Mouse (Mus musculus) embryo, embryonic 11 days (tissue): ENCODE data around the gene Atf7.
"Not testable (repeated sequence)": the region's sequence is repeated elsewhere in the genome, so short reads cannot be mapped to it uniquely, and the experiment has no call there.

ENCODE experiments used
- DNase-seq: peaks from one replicate; pipeline ENCODE4 v3.0.0-alpha.2; 2015

The Atf7 gene

DNA sequence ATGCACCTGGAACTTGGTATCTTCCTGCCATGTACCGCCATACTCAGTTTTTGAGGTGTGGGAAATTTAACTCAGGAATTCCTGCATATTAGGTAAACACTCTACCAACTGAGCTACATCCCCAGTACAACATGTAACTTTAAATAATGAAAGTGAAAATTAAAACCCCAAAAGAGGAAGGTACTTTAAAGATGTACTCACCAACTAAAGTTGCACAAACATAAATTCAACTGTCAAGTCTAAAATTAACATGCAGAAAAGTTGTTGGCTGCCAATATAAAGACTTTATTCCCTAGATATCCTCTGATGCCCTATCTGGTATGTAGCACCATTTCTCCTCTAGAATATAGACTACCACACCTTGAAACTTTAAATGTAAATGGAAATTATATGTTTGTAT, 7.6 kb downstream of the Atf7 start:
- DNase-seq: no peak

DNA sequence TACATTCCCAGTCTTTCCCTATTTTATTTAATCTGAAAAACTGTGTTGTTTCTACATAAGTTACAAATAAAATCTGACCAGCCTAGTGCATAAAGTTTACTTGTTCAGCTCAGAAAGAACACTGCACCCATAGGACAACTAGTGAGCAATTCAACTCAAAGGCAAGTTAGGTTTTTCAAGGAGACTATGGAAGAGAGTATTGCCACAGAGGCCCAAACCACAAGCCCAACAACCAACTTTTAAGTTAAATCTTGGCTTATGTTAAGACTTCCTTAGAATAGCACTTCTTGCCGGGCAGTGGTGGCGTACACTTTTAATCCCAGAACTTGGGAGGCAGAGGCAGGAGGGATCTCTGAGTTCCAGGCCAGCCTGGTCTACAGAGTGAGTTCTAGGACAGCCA, 9.1 kb downstream of the Atf7 start:
- DNase-seq: no peak

DNA sequence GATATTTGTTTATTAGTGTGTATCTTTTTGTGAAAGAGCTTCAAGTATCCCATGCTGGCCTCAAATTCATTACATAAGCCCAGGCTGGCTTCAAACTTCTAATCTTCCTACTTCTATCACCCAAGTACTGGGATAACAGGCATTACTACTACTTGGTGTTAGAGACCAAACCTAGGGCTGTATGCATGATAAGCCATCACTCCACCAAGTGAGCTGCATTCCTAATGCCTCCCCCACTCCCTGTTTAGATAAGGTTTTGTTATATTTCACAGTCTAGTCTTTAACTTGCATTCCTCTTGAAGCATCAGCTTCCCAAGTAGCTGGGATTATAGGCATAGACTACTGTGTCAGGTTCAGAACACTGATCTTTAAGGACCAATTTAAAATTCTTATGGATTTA, 11.0 kb downstream of the Atf7 start:
- no peak for DNase-seq

DNA sequence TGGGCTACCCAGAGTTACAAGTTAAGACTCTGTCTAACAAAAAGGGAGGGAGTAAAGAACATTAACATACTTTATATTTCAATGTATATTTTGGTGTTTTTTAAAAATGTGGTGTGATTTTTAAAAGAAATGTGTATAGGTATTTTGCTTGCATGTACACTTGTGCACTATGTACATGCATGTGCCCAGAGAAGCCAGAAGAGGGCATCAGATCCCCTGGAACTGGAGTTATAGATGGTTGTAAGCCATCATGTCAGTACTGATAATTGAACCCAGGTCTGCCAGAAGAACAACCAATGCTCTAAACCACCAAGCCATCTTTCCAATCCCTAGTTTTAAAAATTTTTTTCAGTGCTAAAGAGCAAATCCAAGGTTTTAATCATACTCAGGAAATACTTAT, 12.3 kb downstream of the Atf7 start:
- DNase-seq: no peak

DNA sequence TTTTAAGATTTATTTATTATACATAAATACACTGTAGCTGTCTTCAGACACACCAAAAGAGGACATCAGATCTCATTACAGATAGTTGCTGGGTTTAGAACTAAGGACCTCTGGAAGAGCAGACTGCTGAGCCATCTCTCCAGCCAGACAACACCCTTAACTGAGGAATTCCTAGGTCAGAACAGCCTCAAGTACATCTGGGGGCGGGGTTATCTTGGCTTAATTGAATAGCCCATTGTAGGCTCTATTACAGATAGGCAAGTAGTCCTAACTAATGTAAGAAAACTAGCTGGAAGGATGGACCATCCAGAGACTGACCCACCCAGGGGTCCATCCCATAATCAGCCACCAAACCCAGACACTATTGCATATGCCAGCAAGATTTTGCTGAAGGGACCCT, 16.7 kb downstream of the Atf7 start:
- DNase-seq: not testable (repeated sequence)

DNA sequence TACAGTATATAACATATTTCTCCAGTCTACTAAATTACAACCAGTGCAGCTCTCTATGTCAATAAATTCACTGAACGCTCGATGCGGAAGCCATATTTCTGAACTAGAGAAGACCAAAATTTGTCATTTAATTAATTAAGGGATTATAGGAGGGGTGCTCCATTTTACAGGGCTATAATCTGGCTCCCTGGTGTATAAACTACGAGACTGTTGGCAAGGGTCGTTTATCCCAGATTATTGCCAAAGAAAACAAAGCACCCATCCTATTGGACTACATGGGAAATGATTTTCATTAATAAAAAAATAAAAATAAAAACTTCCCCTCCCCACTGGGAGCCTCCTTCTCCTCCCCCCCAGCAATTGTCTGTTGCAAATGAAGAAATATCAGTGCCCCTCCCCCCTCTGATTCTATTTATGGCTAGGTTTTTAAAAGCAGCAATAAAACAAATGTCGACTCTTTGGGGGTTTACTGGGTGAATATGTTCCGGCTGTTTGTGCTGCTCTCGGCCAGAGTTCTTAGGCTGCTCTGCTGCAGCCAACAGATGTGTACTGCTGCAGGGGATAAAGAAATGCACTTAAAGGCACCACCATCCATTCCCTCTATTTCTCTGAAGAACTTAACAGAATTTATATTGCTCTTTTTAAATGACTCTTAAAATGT, 31.1 kb downstream of the Atf7 start:
- DNase-seq: peak; percentile 9

DNA sequence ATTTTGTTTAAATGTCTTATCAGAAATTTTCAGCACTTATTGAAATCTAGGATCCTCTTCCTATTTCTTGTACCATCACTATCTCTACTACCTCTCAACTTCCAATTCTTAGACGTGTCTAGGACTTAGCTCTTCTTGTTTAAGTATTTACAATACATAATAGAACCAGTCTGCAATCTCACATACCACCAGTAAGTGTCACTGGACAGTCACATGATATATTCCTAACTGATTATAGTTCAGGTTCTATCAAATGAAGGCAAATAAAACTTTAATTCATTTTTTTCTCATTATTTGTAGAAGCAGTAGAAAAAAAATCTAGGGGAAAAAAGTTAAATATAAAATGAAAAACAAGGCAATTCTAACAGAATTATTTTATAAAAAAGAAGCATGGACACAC, 32.6 kb downstream of the Atf7 start:
- DNase-seq: no peak

DNA sequence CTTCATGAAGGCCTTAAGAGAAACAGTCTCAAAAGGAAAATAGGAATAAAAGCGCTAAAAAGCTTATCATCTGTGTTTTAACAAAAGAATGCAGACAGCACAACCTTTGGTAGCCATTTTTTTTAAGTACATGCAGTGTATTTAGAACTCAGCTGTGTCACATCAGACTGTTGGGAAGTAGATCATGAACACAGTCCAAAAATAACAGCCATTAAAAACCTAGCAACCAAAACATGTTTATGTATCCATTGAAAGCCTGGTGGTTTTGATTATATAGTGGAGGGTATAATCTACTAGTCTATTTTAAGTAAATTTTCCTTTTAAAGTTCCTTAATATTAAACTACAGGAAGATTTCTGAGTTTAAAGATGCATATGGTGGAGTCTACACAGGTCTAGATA, 34.7 kb downstream of the Atf7 start:
- DNase-seq: no peak

DNA sequence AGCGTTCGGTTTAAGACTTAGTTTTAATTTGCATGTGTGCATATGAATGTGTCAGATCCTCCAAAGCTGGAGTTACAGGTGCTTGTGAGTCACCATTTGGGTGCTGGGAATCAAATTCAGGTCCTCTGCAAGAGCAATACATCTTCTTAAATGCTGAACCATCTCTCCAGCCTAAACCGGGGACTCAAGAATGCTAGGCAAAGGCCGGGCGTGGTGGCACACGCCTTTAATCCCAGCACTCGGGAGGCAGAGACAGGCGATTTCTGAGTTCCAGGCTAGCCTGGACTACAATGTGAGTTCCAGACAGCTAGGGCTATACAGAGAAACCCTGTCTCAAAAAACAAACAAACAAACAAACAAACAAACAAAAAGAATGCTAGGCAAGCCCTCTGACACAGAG, 35.4 kb downstream of the Atf7 start:
- DNase-seq: no peak

DNA sequence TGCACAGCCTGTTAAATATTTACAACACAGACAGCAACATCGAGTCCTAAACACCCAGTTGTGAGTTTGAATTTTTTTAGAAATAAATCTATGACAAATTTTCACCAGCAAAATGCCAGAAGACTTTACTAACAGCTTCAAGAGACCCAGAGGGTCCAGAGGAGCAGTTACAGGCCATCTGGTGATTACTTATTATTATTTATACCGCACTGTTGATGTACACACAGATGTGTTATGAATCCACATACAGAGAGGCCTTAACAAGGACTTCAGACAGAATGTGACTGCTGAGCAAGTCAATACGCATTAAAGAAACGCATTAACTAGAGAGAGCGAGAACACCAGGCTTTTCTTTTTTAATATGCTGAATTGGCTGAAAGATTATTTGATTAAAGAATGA, 39.8 kb downstream of the Atf7 start:
- DNase-seq: no peak

DNA sequence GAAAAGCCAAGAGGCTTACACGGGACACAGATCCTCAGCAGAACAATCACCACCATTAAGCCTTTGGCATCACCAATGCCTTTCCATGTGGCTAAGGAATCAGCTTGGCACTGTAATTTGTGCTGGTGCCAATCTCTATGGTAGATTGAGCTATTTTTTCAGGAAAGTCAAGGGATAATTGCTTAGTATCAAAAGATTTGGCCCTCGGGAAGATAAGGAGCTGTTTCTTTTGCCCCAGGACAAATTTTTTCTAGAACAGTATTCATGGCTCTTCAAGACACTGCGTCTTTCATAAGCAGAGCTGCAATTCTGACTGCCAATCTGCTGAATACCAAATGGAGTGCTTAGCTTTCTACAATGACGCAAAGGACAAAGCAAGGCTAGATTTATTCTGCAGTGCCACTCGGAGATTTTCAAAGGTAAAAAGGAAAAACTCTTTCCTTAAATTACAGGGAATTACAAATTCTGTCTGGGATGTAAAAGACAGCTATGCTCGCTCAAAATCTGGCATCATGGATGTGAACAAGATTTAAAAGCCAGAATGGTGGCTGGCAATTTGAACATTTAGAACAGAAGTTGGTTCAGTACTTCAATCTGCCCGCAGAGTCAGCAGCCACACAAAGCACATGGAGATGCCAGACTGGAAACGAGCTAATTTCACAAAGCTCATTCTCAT, 41.4 kb downstream of the Atf7 start:
- DNase-seq: peak; percentile 13

DNA sequence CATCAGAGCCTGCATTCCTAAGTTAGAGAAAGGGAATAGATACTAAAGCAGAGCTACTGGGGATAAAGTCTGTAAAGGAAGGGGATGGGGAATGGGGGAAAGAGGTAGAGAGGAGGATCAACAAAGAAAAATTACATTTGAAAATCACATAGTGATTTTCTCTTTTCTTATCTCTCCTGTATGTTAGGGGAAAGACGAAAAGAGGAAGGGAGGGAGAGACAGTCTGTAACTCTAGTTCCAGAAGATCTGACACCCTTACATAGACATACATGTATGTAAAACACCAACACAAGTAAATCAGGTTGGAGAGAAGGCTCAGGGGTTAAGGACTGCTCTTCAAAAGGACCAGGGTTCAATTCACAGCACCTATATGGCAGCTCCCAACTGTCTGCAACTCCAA, 44.1 kb downstream of the Atf7 start:
- DNase-seq: no peak

DNA sequence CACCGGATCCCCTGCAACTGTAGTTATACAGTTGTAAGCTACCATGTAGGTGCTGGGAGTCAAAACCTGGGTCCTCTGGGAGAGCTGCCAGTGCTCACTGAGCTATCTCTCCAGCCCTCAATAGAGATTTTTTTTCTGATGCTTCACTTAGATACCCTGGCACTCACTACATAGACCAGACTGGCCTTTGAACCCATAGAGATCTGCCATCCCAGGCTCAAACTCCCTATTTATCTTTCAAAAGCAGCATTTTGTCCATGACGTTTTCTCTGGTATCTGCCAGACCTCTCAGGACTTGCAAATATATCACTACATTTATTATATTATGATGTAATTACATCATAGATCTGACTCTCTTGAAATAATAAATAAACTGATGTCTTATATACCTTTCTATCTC, 46.9 kb downstream of the Atf7 start:
- DNase-seq: no peak

DNA sequence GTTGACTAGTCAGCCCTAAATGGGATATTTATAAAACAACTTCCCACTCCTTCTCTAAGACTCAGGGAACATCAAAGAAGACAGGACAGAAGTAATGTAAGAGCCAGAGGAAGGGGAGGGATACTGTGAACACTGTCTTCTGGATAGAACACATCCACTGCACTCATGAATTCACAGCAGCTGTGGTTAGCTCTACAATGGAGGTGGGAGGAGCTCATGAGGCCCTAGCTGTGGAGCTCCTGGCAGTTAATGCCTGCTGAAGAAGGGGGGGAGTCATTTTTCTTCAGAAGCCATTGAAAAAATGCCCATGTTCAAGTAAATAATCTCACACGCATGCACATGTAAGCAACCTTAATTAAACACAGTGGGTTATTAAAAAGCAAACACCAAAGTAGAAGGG, 48.3 kb downstream of the Atf7 start:
- DNase-seq: no peak

DNA sequence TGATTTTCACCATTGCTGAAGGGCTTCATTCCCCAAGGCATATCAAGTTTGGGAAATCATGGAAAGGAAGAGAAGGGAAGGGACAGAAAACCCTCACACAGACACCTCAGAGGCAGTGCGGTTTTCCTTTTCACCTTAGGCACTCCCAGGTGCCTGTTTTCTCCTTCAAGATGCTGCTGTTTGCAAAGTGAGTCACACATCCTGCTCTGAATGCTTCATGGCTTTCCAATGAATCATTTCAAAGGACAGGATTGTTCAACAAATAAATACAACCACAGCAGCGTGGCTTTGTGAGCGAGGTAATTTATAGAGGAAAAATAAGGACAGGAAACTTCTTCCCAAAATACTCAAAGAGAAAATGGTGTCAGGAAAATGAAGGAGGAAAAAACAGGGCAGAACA, 53.2 kb downstream of the Atf7 start:
- DNase-seq: no peak

DNA sequence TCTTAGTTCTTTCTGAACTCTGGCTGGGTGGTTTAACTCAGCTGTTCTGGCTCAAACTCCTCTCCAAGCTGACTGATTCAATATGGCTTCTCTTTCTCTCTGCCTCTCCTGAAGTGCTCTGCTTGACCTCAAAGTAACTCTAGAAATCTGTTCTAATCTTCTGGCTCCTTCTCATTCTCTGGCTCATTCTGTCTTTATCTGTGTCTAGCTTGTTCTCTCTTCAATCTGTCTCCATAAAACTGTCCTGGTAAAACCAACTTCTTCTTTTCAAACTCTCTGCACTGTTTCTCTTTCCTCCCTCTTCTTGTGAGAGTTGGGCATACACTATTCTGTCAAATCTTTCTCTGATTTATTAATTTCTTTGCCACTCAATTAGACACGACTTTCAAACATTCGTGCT, 57.4 kb downstream of the Atf7 start:
- no peak for DNase-seq

DNA sequence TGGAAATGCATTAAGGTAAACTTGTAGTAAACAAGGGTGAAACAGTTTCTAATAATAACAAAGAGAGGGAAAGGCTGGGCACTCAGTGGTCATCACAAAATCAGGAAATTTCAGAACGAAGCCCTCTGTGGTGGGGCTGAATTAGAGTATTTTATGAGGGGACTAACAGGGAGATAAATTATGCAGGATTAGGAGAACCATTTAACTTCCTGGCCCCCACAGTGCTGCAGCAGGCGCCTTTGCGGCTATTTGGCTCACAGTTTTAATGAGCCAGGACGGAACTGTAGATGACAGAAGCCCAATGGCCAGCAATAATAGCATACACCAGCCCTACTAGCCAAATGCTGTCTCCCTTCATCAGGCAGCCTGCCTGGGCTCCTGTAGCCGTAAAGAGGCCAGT, 61.6 kb downstream of the Atf7 start:
- DNase-seq: no peak

DNA sequence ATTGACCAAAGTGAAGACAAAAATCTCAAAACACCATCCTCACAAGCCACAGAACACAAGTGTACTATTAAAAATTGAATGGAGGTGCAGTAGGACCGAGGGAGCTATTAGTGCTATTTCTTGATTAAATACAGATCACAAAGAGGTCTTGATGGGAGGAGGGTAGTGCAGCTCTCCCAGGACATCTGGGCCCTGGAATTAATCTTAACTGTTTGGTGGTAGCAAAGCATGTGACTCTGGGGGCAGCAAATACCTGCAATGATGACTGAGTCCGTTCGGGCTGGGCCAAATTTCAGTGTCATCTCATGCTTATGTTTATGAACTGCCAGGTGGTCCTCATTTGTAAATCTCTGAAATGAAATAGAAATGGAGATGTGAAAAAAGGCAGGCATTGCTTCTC, 62.2 kb downstream of the Atf7 start:
- DNase-seq: no peak

DNA sequence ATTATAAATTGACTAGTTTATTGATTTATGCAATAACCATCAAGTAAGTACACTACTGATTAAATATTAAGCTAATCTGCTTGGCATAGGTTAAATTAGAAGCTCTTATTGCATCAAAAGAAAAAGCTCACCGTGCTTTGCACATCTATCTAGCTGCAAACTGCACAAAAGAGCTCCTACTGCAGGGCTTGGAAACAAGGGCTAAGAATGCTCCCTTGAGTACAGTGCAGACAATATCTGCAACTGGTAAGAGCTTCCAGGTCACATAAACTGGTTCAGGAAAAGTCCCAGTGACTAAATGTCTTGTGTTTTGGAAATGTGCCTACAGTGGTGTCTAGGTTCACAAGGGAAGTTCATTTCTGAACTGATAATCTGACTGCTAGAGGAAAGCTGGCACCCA, 62.8 kb downstream of the Atf7 start:
- no peak for DNase-seq

DNA sequence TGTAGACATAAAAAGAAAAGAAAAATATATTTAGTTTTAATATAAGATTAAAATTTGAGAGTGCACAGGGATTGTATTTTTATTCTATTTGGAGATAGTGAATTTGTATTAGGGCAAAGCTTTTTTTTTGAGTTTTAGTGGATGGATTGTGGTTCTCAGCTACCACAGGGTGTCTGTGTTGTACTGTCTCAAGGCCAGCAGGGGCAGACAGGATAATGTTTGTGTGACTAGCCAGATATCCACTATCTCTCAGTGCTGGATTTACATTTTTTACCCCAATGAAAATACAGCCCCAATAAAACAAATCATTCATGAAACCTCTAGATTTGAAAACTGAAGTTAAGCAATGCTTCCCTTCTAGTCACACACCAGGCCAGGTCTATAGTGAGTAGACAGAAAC, 67.7 kb downstream of the Atf7 start:
- DNase-seq: no peak

DNA sequence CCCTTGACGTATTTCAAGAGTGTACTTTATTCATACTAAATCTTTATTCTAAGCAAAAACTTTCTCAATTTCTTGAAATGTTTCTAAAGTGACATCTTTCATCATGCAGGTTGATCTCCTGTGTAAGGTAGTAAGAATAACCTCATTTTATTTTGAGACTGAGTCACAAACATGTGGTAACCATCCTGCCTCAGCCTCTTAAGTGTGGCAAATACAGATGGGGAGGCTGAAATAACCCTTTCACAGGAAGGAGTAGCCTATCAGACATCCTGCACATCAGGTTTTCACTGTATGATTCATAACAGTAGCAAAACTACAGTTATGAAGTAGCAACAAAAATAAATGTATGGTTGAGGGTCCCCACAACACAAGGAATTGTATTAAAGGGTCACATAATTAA, 69.7 kb downstream of the Atf7 start:
- DNase-seq: no peak

DNA sequence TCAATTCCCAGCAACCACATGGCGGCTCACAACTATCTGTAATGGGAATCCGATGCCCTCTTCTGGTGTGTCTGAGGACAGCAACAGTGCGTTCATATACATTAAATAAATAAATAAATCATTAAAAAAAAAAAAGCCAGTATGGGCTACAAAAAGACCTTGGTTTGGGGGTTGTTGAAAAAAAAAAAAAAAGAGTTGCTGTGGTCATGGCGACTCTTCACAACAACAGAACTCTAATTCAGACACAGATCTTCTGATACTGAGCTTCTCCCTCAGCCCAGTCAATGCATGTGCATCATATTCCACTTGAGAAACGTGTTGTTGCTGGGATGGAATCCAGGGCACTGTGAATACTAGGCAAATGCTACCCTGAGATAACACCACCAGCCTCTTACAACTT, 72.7 kb downstream of the Atf7 start:
- no peak for DNase-seq

DNA sequence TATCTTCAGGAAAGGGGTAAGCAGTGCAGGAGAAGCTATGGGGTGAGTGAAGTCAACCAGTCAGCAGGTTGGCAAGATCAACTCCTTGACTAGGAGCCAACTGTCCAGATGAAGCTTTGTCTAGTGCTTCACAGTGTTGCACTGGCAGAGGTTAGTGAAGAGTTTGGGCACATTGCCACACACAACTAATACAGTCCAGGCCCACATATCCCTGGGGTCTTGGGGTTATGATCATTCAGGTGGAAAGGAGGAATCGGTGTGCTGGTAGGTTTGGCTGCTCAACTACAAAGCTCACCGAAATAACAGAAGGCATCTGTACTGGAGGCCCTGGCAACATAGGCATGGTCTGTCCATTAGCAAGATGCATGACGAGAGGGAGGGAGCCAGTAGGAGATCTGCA, 77.8 kb downstream of the Atf7 start:
- no peak for DNase-seq

DNA sequence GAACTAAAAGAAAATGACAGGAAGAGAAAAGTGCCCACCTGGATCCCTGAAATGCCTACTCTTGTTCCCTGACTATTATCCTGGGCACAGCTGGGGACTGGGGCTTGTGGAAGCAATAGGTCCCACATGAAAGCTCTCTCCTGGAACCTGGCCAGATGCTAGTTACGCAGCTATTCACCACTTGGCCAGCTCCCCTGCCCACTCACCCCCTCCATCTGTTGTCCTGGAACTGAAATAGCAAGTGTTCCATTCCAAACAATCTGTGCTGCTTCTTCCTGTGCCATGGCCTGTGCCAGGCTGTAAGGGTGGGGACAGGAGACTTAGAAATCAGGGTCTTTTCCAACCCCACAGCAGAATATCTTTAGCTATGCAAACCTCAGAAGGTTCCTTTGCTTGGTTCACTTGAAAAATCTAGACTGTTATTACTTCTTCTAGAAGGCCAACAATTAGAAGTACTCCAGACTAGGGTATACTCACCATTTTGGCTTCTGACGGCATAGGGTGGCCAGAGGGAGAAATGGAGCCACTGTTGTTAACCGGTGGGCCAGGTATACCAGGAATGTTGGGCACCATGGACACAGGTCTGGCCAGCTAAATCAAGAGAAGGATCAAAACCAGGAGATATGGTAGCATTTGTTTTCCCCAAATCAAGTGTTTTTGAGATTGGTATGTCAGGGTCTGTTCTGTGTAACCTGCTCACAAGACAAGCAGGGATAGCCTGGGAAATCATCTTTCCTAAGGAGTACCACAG, 78.4 kb downstream of the Atf7 start:
- DNase-seq: no peak

DNA sequence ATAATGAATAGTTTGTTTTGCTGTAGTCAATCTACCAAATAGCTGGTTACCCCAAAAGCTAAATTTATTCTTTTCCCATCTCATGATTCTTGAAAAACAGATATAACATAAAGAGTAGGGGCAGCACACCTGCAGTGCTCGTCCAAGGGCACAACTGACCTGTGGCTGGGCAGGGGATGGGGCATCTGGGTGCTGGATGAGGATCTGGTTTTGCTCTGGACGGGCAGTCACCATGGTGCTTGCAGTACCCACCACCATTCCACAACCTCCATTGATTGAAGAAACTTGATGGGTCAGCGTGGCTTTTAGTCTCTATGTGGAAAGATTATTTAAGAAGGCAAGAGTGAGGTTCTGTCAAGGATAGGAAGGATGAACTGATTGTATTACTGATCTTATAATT, 79.0 kb downstream of the Atf7 start:
- DNase-seq: no peak
